Mouse (Mus musculus): ENCODE results near the gene Polr2h.
A peak's percentile ranks its signal among the peaks of the same experiment; 100 is the strongest.

DNA sequence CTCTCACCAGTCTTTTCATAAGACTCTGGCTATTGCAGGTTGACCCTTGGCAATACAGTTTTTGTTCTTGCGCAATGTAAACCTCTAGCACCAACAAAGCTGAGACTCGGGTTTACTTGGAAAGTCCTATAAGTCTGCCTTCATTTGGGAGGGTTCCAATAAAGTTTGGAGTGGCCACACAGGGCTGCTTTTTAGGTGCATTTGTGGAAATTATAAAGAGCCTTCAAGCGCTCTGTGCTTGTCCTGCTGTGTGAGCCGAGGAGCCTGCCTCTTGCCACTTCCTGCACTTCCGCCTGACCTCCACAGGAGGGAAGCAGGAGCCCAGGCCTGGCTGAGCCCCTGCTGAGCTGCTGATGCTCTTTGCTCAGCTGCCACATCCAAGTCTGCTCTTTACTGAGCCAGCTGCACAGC is 6.9 kb downstream of the Polr2h start:
- TF ChIP-seq CTCF (IDR thresholded peaks at IDR 0.05) (peak; percentile 91), EP300 (IDR thresholded peaks at IDR 0.05; ENCODE audit: insufficient read depth, low read depth, low read length) (peak; percentile 81), POLR2A (IDR thresholded peaks at IDR 0.05; ENCODE audit: insufficient read depth, low read depth, low read length) (no peak)
